Mouse (Mus musculus): ENCODE measurements around the gene Gm38392. TPM values are rescaled to one million over a fixed set of nuclear protein-coding genes. Genes with fewer than 3 reads are reported as not detected.

Gene Gm38392
- polyA plus RNA-seq, 1 experiment from 2014 or later = not detected

DNA sequence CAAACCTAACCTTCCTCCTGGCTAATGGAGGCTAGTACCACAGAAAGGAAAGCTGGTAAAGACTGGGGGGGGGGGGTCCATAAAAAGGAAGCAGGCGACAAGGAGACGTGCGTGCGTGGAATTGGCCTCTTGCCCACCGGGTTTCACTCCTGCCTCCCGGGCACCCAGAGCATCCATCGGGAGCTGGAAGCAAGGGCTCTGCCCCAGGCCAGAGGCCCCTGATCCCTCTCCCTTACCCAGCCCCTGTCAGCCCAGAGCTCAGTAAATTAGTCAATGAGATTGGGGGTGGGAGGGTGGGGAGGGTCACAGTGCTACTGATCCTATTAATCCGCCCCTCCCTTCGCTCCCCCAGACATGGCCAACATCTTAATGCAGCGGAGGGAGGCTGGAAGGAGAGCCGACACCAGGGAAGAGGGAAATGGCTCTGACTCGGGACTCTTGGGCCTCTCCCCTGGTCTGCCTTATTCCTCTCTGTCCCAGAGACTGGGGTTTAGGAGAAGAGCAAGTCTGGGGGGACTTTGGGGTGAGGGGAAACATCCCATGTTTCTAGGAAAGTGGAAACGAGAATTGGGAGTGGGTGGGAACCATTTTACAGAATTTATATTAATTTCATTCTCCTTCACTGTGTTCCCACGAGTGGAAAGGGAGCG, 79.4 kb downstream of the Gm38392 start:
- no peak overlapping the region for H3K4me2 ChIP-seq
- ATAC-seq (ENCODE audit: insufficient read depth) (no peak), DNase-seq (no peak)
- 3% methylated on average over 15 of the region's 15 CpGs for WGBS
- no peaks in the 10 kb centered on the region for H3K36me3 ChIP-seq (ENCODE audit: insufficient read depth)
- H3K27me3 ChIP-seq (ENCODE audit: insufficient read depth, low read length) = peaks cover 100% of the 10 kb centered on the region
- TF ChIP-seq CTCF (IDR thresholded peaks at IDR 0.05; ENCODE audit: low read depth) = no peak
- no peaks in the 10 kb centered on the region for H3K4me1 ChIP-seq (ENCODE audit: insufficient read depth)
- no peak overlapping the region for H3K4me3 ChIP-seq (ENCODE audit: low read depth, low read length)
- H3K9ac ChIP-seq = no peak overlapping the region
- H3K9me3 ChIP-seq (ENCODE audit: low read depth, low read length) = no peaks in the 10 kb centered on the region
- H3K27ac ChIP-seq (ENCODE audit: low read depth) = no peak overlapping the region

DNA sequence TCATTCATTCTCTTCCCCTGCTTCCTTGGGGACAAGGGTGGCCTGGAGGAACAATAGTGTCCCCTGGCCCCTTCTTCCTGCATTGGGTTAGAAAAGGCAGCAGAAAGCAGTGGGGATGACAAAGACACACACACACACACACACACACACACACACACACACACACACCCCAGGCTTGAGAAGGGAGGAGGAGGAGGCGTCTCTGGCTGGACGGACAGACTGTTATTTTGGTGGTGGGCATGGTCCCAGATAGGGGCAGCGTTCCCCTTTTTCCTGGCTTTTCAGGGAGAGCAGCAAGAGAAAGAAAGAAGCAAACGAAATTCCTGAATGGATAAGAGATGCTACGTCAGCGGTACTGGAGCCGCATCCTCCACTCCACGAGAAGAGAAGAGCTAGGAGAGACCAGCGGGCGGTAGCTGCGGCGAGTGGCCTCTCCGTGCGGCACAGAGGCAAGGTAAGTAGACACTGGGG, 80.1 kb downstream of the Gm38392 start:
- no peaks in the 10 kb centered on the region for H3K9me3 ChIP-seq (ENCODE audit: low read depth, low read length)
- ATAC-seq (ENCODE audit: insufficient read depth) = no peak

DNA sequence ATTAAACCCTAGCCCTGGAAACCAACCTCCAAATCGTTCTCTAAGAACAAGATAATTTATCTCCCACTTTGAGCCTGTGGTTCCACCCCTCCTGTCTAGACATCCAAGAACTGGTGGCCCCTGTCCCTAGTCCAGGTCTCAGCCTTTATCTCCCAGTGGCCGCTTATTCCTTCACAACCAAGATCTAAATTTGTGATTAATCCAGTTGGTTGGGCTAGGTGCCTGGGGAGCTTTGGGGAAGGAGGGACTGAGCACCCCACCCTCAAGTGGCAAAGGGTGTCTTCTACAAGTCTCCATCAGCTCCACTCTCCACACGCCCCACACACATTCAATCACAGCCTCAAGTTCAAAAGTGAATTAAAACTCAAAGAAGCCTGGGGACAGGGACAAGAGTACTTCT, 80.5 kb downstream of the Gm38392 start:
- H3K27me3 ChIP-seq (ENCODE audit: insufficient read depth, low read length) = peaks cover 100% of the 10 kb centered on the region
- ATAC-seq (ENCODE audit: insufficient read depth) (no peak), DNase-seq (no peak)
- no peak overlapping the region for H3K27ac ChIP-seq (ENCODE audit: low read depth)
- WGBS = 3% methylated on average over 3 of the region's 3 CpGs
- no peak overlapping the region for H3K9ac ChIP-seq
- H3K9me3 ChIP-seq (ENCODE audit: low read depth, low read length) = no peaks in the 10 kb centered on the region
- no peaks in the 10 kb centered on the region for H3K36me3 ChIP-seq (ENCODE audit: insufficient read depth)
- no peaks in the 10 kb centered on the region for H3K4me1 ChIP-seq (ENCODE audit: insufficient read depth)
- no peak for TF ChIP-seq CTCF (IDR thresholded peaks at IDR 0.05; ENCODE audit: low read depth)
- H3K4me3 ChIP-seq (ENCODE audit: low read depth, low read length) = no peak overlapping the region
- H3K4me2 ChIP-seq = no peak overlapping the region

More for the DNA sequence above, 80.1 kb downstream of the Gm38392 start:
- Histone ChIP-seq H3K9ac (no peak overlapping the region), H3K27me3 (ENCODE audit: insufficient read depth, low read length) (peaks cover 100% of the 10 kb centered on the region), H3K4me1 (ENCODE audit: insufficient read depth) (no peaks in the 10 kb centered on the region), H3K27ac (ENCODE audit: low read depth) (no peak overlapping the region), H3K36me3 (ENCODE audit: insufficient read depth) (no peaks in the 10 kb centered on the region), H3K4me3 (ENCODE audit: low read depth, low read length) (no peak overlapping the region), H3K4me2 (no peak overlapping the region)
- no peak for TF ChIP-seq CTCF (IDR thresholded peaks at IDR 0.05; ENCODE audit: low read depth)
- no peak for DNase-seq
- WGBS = under 1% methylated on average over 14 of the region's 14 CpGs

DNA sequence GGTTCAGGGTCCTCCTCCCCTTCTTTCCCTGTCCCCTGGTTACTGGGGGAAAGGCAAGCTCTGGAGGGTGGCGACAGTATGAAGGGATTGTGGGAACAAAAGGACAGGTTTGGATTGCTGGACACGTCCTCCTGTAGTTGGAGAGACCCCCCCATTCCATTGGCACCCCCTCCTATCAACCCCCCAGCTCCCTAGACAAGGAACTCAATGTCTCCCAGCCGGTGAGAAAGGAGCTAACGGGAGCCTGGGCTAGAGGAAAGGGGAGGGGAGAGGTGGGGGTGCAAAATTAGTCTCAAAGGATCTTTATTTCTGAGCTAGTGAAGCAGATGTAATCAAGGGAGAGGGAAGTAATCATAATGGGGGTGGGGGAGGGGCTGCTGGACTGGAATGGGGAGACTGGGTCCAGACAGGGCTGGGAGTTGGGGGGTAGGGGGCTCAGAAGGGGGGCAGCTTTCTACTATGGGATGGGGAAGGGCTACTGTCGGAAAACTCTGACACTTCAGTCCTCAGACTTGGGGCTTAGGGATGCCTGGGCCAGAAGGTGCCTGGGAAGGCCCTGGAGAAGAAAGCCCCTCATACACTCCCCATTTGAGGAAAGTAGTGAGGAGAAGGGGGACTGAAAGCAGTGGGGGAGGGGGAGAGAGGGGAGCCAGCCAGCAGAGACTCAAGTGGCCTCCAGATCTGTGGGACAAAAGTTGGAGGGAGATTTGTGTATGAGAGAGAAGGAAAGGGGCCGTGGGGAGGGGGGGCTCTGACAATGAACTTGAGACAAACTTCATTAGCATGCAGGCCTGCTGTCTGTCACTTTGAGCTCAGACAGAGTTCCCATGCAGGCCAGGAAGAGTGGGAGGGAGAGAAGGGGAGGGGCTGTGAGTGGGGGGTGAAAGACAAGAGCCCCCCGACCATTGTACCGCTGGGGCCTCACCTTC, 81.2 kb downstream of the Gm38392 start:
- no peak for DNase-seq
- Histone ChIP-seq H3K27ac (ENCODE audit: low read depth) (no peak overlapping the region), H3K36me3 (ENCODE audit: insufficient read depth) (no peaks in the 10 kb centered on the region), H3K4me1 (ENCODE audit: insufficient read depth) (no peaks in the 10 kb centered on the region), H3K4me2 (no peak overlapping the region), H3K27me3 (ENCODE audit: insufficient read depth, low read length) (peaks cover 100% of the 10 kb centered on the region), H3K4me3 (ENCODE audit: low read depth, low read length) (no peak overlapping the region), H3K9me3 (ENCODE audit: low read depth, low read length) (no peaks in the 10 kb centered on the region), H3K9ac (no peak overlapping the region)
- 6% methylated on average over 8 of the region's 8 CpGs for WGBS
- no peak for TF ChIP-seq CTCF (IDR thresholded peaks at IDR 0.05; ENCODE audit: low read depth)
- no peak for ATAC-seq (ENCODE audit: insufficient read depth)

DNA sequence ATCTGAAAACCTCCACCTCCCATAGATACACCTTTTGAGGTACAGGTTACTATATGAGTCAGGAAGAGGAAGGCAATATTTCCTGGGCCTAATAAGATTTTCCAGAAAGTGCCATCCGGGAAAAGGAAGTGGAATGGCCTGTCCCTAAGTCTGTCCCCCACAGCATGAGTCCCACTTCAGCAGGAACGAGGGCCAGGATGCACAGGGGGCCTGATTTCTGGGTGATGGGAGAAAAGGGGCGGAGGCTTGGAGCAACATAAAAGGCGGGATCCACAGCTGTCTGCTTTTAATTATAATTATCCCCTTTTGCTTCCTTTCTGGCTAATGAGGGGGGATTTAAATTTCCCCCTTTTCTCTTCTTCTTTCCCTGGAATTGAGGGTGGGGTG, 81.8 kb downstream of the Gm38392 start:
- WGBS = 13% methylated on average over 4 of the region's 4 CpGs
- H3K4me2 ChIP-seq = no peak overlapping the region
- ATAC-seq (ENCODE audit: insufficient read depth) (no peak), DNase-seq (no peak)
- no peak for TF ChIP-seq CTCF (IDR thresholded peaks at IDR 0.05; ENCODE audit: low read depth)
- H3K4me1 ChIP-seq (ENCODE audit: insufficient read depth) = no peaks in the 10 kb centered on the region
- peaks cover 100% of the 10 kb centered on the region for H3K27me3 ChIP-seq (ENCODE audit: insufficient read depth, low read length)
- no peak overlapping the region for H3K4me3 ChIP-seq (ENCODE audit: low read depth, low read length)
- H3K9me3 ChIP-seq (ENCODE audit: low read depth, low read length) = no peaks in the 10 kb centered on the region
- no peak overlapping the region for H3K27ac ChIP-seq (ENCODE audit: low read depth)
- no peaks in the 10 kb centered on the region for H3K36me3 ChIP-seq (ENCODE audit: insufficient read depth)
- no peak overlapping the region for H3K9ac ChIP-seq

DNA sequence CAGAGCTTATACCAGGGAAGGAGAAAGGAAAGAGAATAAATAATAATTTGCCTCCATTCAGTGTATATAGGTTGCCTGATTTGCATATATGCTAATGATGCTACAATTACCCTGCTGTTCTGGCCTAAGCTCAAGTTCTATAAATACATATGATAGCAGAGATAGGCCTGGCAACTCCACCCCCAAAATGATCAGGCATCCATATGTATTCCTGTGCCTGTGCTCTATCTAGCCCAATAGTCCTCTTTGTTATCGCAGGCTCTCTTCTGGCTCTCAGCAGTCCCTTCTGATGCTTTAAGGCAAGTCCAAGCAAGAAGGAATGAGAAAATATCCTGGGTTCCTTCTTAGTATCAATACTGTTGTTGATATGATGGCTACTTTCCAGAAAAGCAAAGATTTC, 82.3 kb downstream of the Gm38392 start:
- Histone ChIP-seq H3K9me3 (ENCODE audit: low read depth, low read length) (no peaks in the 10 kb centered on the region), H3K4me2 (no peak overlapping the region), H3K36me3 (ENCODE audit: insufficient read depth) (no peaks in the 10 kb centered on the region), H3K4me3 (ENCODE audit: low read depth, low read length) (no peak overlapping the region), H3K9ac (no peak overlapping the region), H3K27ac (ENCODE audit: low read depth) (no peak overlapping the region), H3K4me1 (ENCODE audit: insufficient read depth) (no peaks in the 10 kb centered on the region), H3K27me3 (ENCODE audit: insufficient read depth, low read length) (peaks cover 100% of the 10 kb centered on the region)
- DNase-seq = no peak
- no peak for TF ChIP-seq CTCF (IDR thresholded peaks at IDR 0.05; ENCODE audit: low read depth)
- 22% methylated on average over 1 of the region's 1 CpGs for WGBS
- no peak for ATAC-seq (ENCODE audit: insufficient read depth)

DNA sequence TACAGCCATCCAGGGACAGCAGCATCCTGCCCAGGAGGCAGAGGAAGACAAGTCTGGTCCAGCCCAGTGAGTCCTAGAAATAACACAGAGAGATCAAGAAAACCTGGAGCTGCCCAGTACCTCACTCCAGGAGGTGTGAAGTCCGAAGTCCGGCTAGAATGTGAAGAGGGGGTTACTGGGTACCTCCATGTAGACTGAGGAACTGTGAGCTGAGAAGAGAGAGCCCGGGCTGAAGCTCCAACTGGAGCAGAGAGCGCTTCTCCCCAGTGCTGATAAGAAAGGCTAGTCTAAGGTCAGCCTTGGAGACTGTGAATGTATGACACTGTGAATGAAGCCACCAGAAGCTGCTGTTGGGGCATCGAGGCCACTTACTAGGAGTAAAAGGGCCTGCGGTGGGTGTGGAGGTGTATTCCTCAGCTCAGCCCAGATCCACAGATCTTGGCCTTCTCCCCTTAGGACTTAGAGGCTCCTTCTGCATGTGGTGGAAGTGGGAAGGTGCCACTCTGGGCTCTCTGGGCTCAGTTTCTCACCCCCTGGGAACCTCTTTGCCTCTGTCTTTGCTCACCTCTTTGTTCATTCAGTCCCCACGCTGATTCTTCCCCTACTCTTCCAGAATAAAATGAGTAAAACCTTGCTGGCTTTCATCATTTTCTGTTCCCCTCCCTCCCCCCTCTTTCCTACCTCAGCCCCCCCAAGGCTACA, 82.9 kb downstream of the Gm38392 start:
- TF ChIP-seq CTCF (IDR thresholded peaks at IDR 0.05; ENCODE audit: low read depth) = no peak
- H3K27me3 ChIP-seq (ENCODE audit: insufficient read depth, low read length) = peaks cover 100% of the 10 kb centered on the region
- DNase-seq (no peak), ATAC-seq (ENCODE audit: insufficient read depth) (no peak)
- H3K9ac ChIP-seq = no peak overlapping the region
- no peak overlapping the region for H3K4me2 ChIP-seq
- WGBS = 4% methylated on average over 7 of the region's 7 CpGs
- H3K36me3 ChIP-seq (ENCODE audit: insufficient read depth) = no peaks in the 10 kb centered on the region
- no peak overlapping the region for H3K4me3 ChIP-seq (ENCODE audit: low read depth, low read length)
- no peak overlapping the region for H3K27ac ChIP-seq (ENCODE audit: low read depth)
- no peaks in the 10 kb centered on the region for H3K9me3 ChIP-seq (ENCODE audit: low read depth, low read length)
- no peaks in the 10 kb centered on the region for H3K4me1 ChIP-seq (ENCODE audit: insufficient read depth)

Data from lung, embryonic 14.5 days (tissue).